Mouse (Mus musculus) lung, postnatal 0 days (tissue): Measurements from ENCODE around the gene Gga1.

Experiments
- CTCF ChIP-seq: IDR thresholded peaks from 2 replicates; pipeline ENCODE4 v1.5.1; 2016; ENCODE audit warnings: antibody characterized with exemption, mild to moderate bottlenecking
- EP300 ChIP-seq: IDR thresholded peaks from 2 replicates; pipeline ENCODE4 v1.6.1; 2016; ENCODE audit warnings: antibody characterized with exemption, mild to moderate bottlenecking, control low read depth

DNA sequence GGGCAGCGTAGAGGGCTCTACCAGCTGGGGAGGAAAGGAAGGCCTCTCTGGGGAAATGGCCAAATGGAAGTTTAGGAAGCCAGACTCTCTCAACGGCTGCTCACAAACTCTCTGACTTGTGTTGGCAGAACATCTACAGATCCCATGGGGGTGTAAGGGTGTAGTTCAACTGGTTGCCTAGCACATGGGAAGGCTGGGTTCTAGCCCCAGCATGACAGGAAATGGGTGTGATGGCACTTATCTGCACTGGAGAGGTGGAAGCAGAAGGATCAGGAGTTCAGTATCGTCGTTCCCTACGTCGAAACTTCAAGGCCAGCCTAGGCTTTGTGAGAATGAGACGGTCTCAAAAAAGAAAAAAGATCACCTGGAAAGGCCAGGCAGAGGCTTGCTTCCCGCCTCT is 32.0 kb downstream of the Gga1 start:
- TF ChIP-seq CTCF: no peak
- TF ChIP-seq EP300: no peak
